Mouse (Mus musculus) heart, embryonic 14.5 days (tissue): Measurements from ENCODE around the gene Mras. TPM values are rescaled to one million over a fixed set of nuclear protein-coding genes. Genes with fewer than 3 reads are reported as not detected.
A peak's percentile ranks its signal among the peaks of the same experiment; 100 is the strongest.

ENCODE experiments used
- ATAC-seq: fragments of 200-750 bp; cut with Nextera tagmentation; 2 replicates; pipeline ENCODE4 v1.8.0; 2017; ENCODE audit warnings: low read depth, moderate TSS enrichment; ENCODE audit not compliant: insufficient number of reproducible peaks, insufficient read depth, low FRiP score
- H3K27ac ChIP-seq, 2 experiments: fragments of 200-500 bp in 1 of 2; fragments of 300-500 bp in 1 of 2; sonication (generic) in 1 of 2; replicated peaks in 1 of 2; 2 replicates each; pipeline ENCODE4 v1.5.1; 2012 to 2014; ENCODE audit warnings: low read depth in 2 of 2, low read length in 2 of 2, control low read depth in 1 of 2, mild to moderate bottlenecking in 1 of 2, mixed read lengths in 1 of 2; ENCODE audit not compliant: control insufficient read depth in 1 of 2, insufficient read depth in 1 of 2
- H3K27me3 ChIP-seq: fragments of 300-500 bp; sonication (generic); 2 replicates; pipeline ENCODE4 v1.6.1; 2014; ENCODE audit warnings: mild to moderate bottlenecking, low read length, control low read depth; ENCODE audit not compliant: control insufficient read depth, insufficient read depth
- H3K36me3 ChIP-seq: fragments of 300-500 bp; sonication (generic); 2 replicates; pipeline ENCODE4 v1.6.1; 2014; ENCODE audit warnings: mild to moderate bottlenecking, control low read depth, low read length, mixed read lengths; ENCODE audit not compliant: control insufficient read depth, insufficient read depth
- H3K4me1 ChIP-seq, 2 experiments: fragments of 200-500 bp in 1 of 2; fragments of 300-500 bp in 1 of 2; sonication (generic) in 1 of 2; 2 replicates each; pipeline ENCODE4 v1.6.1; 2012 to 2014; ENCODE audit warnings: low read length in 2 of 2, control low read depth in 1 of 2, mixed read lengths in 1 of 2; ENCODE audit not compliant: control insufficient read depth in 2 of 2, insufficient read depth in 2 of 2
- H3K4me2 ChIP-seq: fragments of 300-500 bp; sonication (generic); 2 replicates; pipeline ENCODE4 v1.6.1; 2014; ENCODE audit warnings: mild to moderate bottlenecking, low read length
- H3K4me3 ChIP-seq, 2 experiments: fragments of 200-500 bp in 1 of 2; fragments of 300-500 bp in 1 of 2; sonication (generic) in 1 of 2; 2 replicates each; pipeline ENCODE4 v1.5.1; 2012 to 2014; ENCODE audit warnings: low read length in 2 of 2, mild to moderate bottlenecking in 2 of 2, control low read depth in 1 of 2, low read depth in 1 of 2, moderate library complexity in 1 of 2; ENCODE audit not compliant: control insufficient read depth in 1 of 2, insufficient read depth in 1 of 2
- H3K9ac ChIP-seq: fragments of 300-500 bp; sonication (generic); 2 replicates; pipeline ENCODE4 v1.6.1; 2014; ENCODE audit warnings: mild to moderate bottlenecking, low read length
- H3K9me3 ChIP-seq: fragments of 300-500 bp; sonication (generic); 2 replicates; pipeline ENCODE4 v1.6.1; 2016; ENCODE audit warnings: low read length, control low read depth; ENCODE audit not compliant: control insufficient read depth
- WGBS: fragments of 180-500 bp; shearing (Covaris S2); extraction: QIAGEN DNeasy Blood & Tissue Kit; methylation state at CpG from one replicate; pipeline ENCODE4 v1.1.7; 2014; 5-methylcytosine and 5-hydroxymethylcytosine counted together
- polyA plus RNA-seq: library from polyadenylated mRNA; unstranded; fragments of >200 nt; fragmentation: Nextera tagmentation; extraction: Ambion mirVana; gene quantifications from 2 replicates; pipeline ENCODE4 v1.2.1, GENCODE M21; 2014

Mras gene
- polyA plus RNA-seq, 1 experiment from 2014 or later, result 12.4 TPM

- H3K9me3 ChIP-seq, result no peaks in the 10 kb centered on the region
- H3K27ac ChIP-seq, result no peak overlapping the region
- H3K9ac ChIP-seq, result peak overlapping the region; percentile 56
- H3K36me3 ChIP-seq, result no peaks in the 10 kb centered on the region
- no peak for ATAC-seq
- peaks cover 69% of the 10 kb centered on the region for H3K27me3 ChIP-seq
- peaks cover 0 to 14% of the 10 kb centered on the region in 2 experiments; a peak in 3 of 4 replicates for H3K4me1 ChIP-seq
- H3K4me2 ChIP-seq, result peak overlapping the region; percentile 87
- peak overlapping the region; percentile 38 to 47 for H3K4me3 ChIP-seq
- 5% methylated on average over 19 of the region's 19 CpGs for WGBS
These were observed 79.6 kb downstream of the Mras start for GRCm38 (mm10) chr9:99357561-99357920.

DNA sequence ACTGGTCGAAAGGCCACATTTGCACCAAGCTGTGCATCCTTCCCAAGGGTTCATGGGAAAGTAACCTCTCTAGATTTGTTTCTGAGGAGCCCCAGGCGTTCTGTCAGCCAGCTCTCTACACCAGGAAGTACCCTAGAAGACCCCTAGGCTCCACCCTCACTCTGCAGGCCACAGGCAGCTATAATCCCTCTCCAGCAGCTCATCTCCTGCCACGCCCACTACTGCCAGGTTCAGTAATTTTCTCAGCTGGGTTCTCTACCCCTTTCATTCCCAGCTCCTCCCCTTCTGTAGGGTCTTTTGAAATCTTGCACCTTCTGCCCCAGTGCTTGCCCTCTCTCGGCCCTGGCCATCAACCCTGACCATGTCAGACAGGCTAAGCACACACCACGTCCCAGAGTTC, 81.2 kb downstream of the Mras start:
- Histone ChIP-seq H3K27ac (no peak overlapping the region), H3K27me3 (peaks cover 57% of the 10 kb centered on the region), H3K4me3 (no peak overlapping the region), H3K9ac (no peak overlapping the region), H3K4me1 (peaks cover 0 to 14% of the 10 kb centered on the region in 2 experiments; a peak in 3 of 4 replicates), H3K4me2 (no peak overlapping the region), H3K36me3 (no peaks in the 10 kb centered on the region), H3K9me3 (no peaks in the 10 kb centered on the region)
- ATAC-seq, result no peak
- 42% methylated on average over 5 of the region's 5 CpGs for WGBS

DNA sequence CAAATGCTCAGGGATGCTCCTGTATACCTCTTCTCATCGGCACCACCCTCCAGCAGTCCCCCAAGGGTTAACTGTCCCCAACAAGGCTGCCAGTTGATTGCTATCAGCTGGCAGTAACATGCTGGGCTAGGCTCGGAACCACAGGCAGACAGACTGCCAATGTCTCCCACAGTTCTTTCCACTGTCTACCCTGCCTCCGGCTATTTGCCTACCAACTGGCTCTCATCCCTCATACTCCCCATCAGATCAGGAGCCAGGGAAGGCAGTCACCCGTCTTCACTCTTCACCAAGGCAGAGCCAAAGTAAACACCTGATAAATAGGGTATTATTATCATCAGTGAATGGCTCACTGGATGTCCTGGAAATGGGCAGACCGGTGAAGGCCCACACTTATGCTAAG, 82.4 kb downstream of the Mras start:
- H3K4me3 ChIP-seq, result no peak overlapping the region
- peaks cover 0 to 14% of the 10 kb centered on the region in 2 experiments; a peak in 3 of 4 replicates for H3K4me1 ChIP-seq
- no peaks in the 10 kb centered on the region for H3K36me3 ChIP-seq
- ATAC-seq, result no peak
- no peaks in the 10 kb centered on the region for H3K9me3 ChIP-seq
- WGBS, result 47% methylated on average over 5 of the region's 5 CpGs
- no peak overlapping the region for H3K4me2 ChIP-seq
- H3K27ac ChIP-seq, result no peak overlapping the region
- no peak overlapping the region for H3K9ac ChIP-seq
- peaks cover 51% of the 10 kb centered on the region for H3K27me3 ChIP-seq

DNA sequence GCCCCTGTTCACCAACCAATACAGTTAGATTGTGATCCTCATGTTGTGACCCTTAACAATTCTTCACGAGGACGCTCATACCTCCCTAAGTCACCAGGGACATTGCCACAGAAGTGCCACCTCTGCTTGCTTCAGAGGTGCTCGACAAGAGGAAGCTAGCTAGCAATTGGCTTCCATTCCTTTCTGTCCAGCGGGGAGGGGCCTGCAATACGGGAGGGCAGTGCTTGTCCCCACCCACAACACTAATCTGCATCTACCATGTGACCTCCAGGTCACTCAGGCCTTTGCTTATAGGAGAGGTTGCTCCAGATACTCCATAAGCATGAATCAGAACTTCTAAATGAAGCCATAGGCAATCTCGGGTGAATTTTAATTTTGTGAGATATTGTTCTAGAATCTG, 83.8 kb downstream of the Mras start:
- no peak for ATAC-seq
- no peak overlapping the region for H3K4me2 ChIP-seq
- no peaks in the 10 kb centered on the region for H3K36me3 ChIP-seq
- H3K9me3 ChIP-seq, result no peaks in the 10 kb centered on the region
- no peak overlapping the region for H3K4me3 ChIP-seq
- no peak overlapping the region for H3K9ac ChIP-seq
- peaks cover 0 to 12% of the 10 kb centered on the region in 2 experiments; a peak in 3 of 4 replicates for H3K4me1 ChIP-seq
- peaks cover 37% of the 10 kb centered on the region for H3K27me3 ChIP-seq
- H3K27ac ChIP-seq, result no peak overlapping the region
- 61% methylated on average over 6 of the region's 6 CpGs for WGBS

DNA sequence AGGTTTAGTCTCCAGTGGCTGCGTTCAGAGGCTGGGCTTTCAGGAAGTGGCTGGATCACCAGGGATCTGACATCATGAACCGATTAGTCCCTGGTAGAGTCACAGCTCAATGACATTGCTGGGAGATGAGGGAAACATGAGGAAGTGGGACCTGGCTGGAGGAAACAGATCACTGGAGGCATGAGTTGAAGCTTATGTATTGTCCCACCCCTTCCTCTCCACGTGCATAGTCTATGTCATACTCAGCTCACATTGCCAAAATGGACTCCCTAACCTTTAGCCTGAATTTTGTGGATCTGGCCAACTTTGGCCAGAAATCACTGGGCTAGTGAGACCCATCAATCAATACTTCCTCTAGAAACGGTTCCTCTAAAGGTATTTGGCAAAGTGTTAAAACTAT, 84.2 kb downstream of the Mras start:
- Histone ChIP-seq H3K9ac (no peak overlapping the region), H3K36me3 (no peaks in the 10 kb centered on the region), H3K4me3 (no peak overlapping the region), H3K9me3 (no peaks in the 10 kb centered on the region), H3K4me1 (peaks cover 0 to 8% of the 10 kb centered on the region in 2 experiments; a peak in 3 of 4 replicates), H3K27me3 (peaks cover 33% of the 10 kb centered on the region), H3K4me2 (no peak overlapping the region), H3K27ac (no peak overlapping the region)
- 59% methylated on average over 4 of the region's 4 CpGs for WGBS
- ATAC-seq, result no peak

- Histone ChIP-seq H3K4me1 (no peaks in the 10 kb centered on the region; a peak in 1 of 4 replicates), H3K9ac (no peak overlapping the region), H3K27ac (no peak overlapping the region), H3K9me3 (no peaks in the 10 kb centered on the region), H3K4me3 (no peak overlapping the region), H3K27me3 (no peaks in the 10 kb centered on the region; the same call in 1 of the 2 replicates), H3K36me3 (no peaks in the 10 kb centered on the region), H3K4me2 (no peak overlapping the region)
- no peak for ATAC-seq
- 42% methylated on average over 4 of the region's 4 CpGs for WGBS
These were observed 91.8 kb downstream of the Mras start for GRCm38 (mm10) chr9:99345351-99345792.

DNA sequence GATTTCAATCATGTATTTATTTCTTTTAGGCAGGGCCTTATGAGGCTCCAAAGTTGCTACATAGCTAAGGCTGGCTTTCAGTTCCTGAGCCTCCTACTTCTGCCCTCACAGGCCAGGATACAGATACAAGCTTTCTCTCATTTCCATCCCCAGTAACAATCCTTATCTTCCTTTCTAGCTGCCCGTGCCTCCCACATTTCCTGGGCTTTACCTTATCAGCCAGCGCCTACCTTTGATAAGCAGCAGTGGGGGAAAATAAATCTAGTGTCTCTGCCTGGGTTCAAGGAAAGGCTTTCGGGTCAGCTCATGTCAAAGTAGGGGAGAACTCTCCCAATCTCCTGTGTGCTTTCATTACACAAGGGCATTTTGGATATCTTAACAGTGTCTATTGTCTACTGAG, 95.6 kb downstream of the Mras start:
- Histone ChIP-seq H3K27me3 (no peaks in the 10 kb centered on the region), H3K4me3 (no peak overlapping the region), H3K4me1 (peaks cover 2 to 4% of the 10 kb centered on the region in 2 experiments; a peak in 2 of 4 replicates), H3K4me2 (no peak overlapping the region), H3K9me3 (no peaks in the 10 kb centered on the region), H3K9ac (no peak overlapping the region), H3K27ac (no peak overlapping the region), H3K36me3 (no peaks in the 10 kb centered on the region)
- ATAC-seq, result no peak
- 2% methylated on average over 3 of the region's 3 CpGs for WGBS

GRCm38 (mm10) chr9:99340126-99340525, 97.1 kb downstream of the Mras start:
- no peak for ATAC-seq
- no peak overlapping the region for H3K9ac ChIP-seq
- H3K4me3 ChIP-seq, result no peak overlapping the region
- 31% methylated on average over 12 of the region's 12 CpGs for WGBS
- no peak overlapping the region for H3K4me2 ChIP-seq
- no peaks in the 10 kb centered on the region for H3K27me3 ChIP-seq
- no peak overlapping the region for H3K27ac ChIP-seq
- H3K4me1 ChIP-seq, result peaks cover 2 to 4% of the 10 kb centered on the region in 2 experiments; a peak in 2 of 4 replicates
- no peaks in the 10 kb centered on the region for H3K9me3 ChIP-seq
- no peaks in the 10 kb centered on the region for H3K36me3 ChIP-seq
